Comparison of ENCODE assay signal across 28 mouse cellular contexts in genomic region chr7:135520241-135520640, GRCm38 (mm10). TPM values are rescaled to one million over a fixed set of nuclear protein-coding genes. Genes with fewer than 3 reads are reported as not detected.
DNase-seq lines count a peak whose midpoint lies in the region; ATAC-seq and TF ChIP-seq lines count a peak whose summit lies in the region.
"Had no signal": no experiment of that assay in that cellular context is flagged by ENCODE, and none has a peak within 500 bp of the region (broad histone marks: within the 10 kb centered on the region; RNA-seq: fewer than 3 reads in every experiment).

No protein-coding gene starts in this region.

- TF ChIP-seq EP300 in MEL (IDR thresholded peaks at IDR 0.05; ENCODE audit: low read depth in 1 of 2, low read length in 2 of 2): no peak

- no peak for TF ChIP-seq CTCF in MEL (IDR thresholded peaks at IDR 0.05 in 2 of 3, conservative IDR thresholded peaks at IDR 0.05 in 1 of 3; ENCODE audit: control insufficient read depth in 1 of 3, insufficient read depth in 1 of 3, low read depth in 2 of 3, low read length in 3 of 3, poor library complexity in 1 of 3, severe bottlenecking in 1 of 3)

- H3K79me2 ChIP-seq in MEL (ENCODE audit: control insufficient read depth, insufficient read depth, low read length, poor library complexity): no peaks in the 10 kb centered on the region

- peaks cover 0 to 5% of the 10 kb centered on the region in 2 experiments; a peak in 2 of 4 replicates for H3K4me1 ChIP-seq in MEL (ENCODE audit: control insufficient read depth in 1 of 2, insufficient read depth in 2 of 2, low read length in 2 of 2)
- H3K4me1 ChIP-seq in heart, embryonic 11.5 days (ENCODE audit: control insufficient read depth, insufficient read depth, low read length): no peaks in the 10 kb centered on the region
- H3K4me1 ChIP-seq: embryonic facial prominence, embryonic 15.5 days had no signal

- H3K9me3 ChIP-seq in MEL (replicated peaks; ENCODE audit: insufficient read depth, low read length): no peaks in the 10 kb centered on the region
- H3K9me3 ChIP-seq in heart, embryonic 11.5 days (replicated peaks; ENCODE audit: control insufficient read depth, low read length): no peaks in the 10 kb centered on the region
- H3K9me3 ChIP-seq: embryonic facial prominence, embryonic 13.5 days; embryonic facial prominence, embryonic 15.5 days; forebrain, embryonic 10.5 days; forebrain, embryonic 12.5 days; G1E had no signal

- H3K9ac ChIP-seq in MEL (ENCODE audit: control insufficient read depth, low read depth, low read length, poor library complexity, severe bottlenecking): peak overlapping the region; percentile 35; the same call in 1 of the 2 replicates
- H3K9ac ChIP-seq in heart, embryonic 11.5 days (ENCODE audit: low read depth, low read length): no peak overlapping the region
- H3K9ac ChIP-seq: embryonic facial prominence, embryonic 13.5 days; embryonic facial prominence, embryonic 15.5 days; forebrain, embryonic 12.5 days had no signal

- peak; percentile 37 for DNase-seq in MEL (ENCODE audit: low read depth, low spot score)
- no peak for DNase-seq in cerebellum, adult 8-10 months
- DNase-seq in spleen, adult 18-20 months: no peak
- DNase-seq: adrenal gland, adult 2 months; adrenal gland, postnatal 10 days; adrenal gland, postnatal 25 days; B cell, adult 2 months; cerebellum, adult 11 months; cerebellum, adult 18-20 months; cerebellum, adult 9-10 months; cerebellum, postnatal 10 days; cerebellum, postnatal 25 days; embryo, embryonic 11 days had no signal

- peak; percentile 51 for ATAC-seq in granulocyte monocyte progenitor cell, adult 5-6 weeks (replicated peaks; ENCODE audit: poor library complexity, severe bottlenecking)
- ATAC-seq in megakaryocyte progenitor cell, adult 5-6 weeks (replicated peaks; ENCODE audit: poor library complexity): peak; percentile 47
- no peak for ATAC-seq in heart, embryonic 11.5 days (replicated peaks; ENCODE audit: insufficient number of reproducible peaks, low FRiP score, low TSS enrichment)
- ATAC-seq: CD4-positive, CD25-positive, alpha-beta regulatory T cell, adult 4 months; forebrain, embryonic 14.5 days; forebrain, embryonic 16.5 days had no signal

- H3K27ac ChIP-seq in MEL (ENCODE audit: control insufficient read depth, low read depth, low read length): no peak overlapping the region
- no peak overlapping the region for H3K27ac ChIP-seq in heart, embryonic 11.5 days (ENCODE audit: low read depth, low read length)
- H3K27ac ChIP-seq: embryonic facial prominence, embryonic 13.5 days; embryonic facial prominence, embryonic 15.5 days; forebrain, embryonic 10.5 days; forebrain, embryonic 12.5 days had no signal

- no peak overlapping the region for H3K4me2 ChIP-seq in heart, embryonic 11.5 days
- H3K4me2 ChIP-seq: embryonic facial prominence, embryonic 13.5 days; embryonic facial prominence, embryonic 15.5 days; forebrain, embryonic 12.5 days had no signal

- no peaks in the 10 kb centered on the region for H3K36me3 ChIP-seq in MEL (ENCODE audit: control insufficient read depth in 1 of 2, insufficient read depth in 2 of 2, low read length in 2 of 2)
- H3K36me3 ChIP-seq in heart, embryonic 11.5 days (ENCODE audit: control insufficient read depth, insufficient read depth, low read length): no peaks in the 10 kb centered on the region
- H3K36me3 ChIP-seq: embryonic facial prominence, embryonic 13.5 days; embryonic facial prominence, embryonic 15.5 days; forebrain, embryonic 10.5 days; forebrain, embryonic 12.5 days; G1E had no signal

- TF ChIP-seq RAD21 in MEL (IDR thresholded peaks at IDR 0.05; ENCODE audit: low read depth, low read length): no peak

- no peak for TF ChIP-seq POLR2A in MEL (IDR thresholded peaks at IDR 0.05; ENCODE audit: control insufficient read depth in 1 of 2, insufficient read depth in 1 of 2, low read depth in 1 of 2, low read length in 2 of 2, poor library complexity in 1 of 2)

- peaks cover 0 to 2% of the 10 kb centered on the region in 2 experiments; a peak in 1 of 4 replicates for H3K27me3 ChIP-seq in MEL (ENCODE audit: control insufficient read depth in 1 of 2, insufficient read depth in 2 of 2, low read length in 2 of 2)
- no peaks in the 10 kb centered on the region for H3K27me3 ChIP-seq in heart, embryonic 11.5 days (ENCODE audit: control insufficient read depth, insufficient read depth, low read length)
- H3K27me3 ChIP-seq: CH12.LX; embryonic facial prominence, embryonic 13.5 days; embryonic facial prominence, embryonic 15.5 days; forebrain, embryonic 12.5 days had no signal

- H3K4me3 ChIP-seq in MEL (ENCODE audit: control insufficient read depth in 1 of 2, insufficient read depth in 1 of 2, low read depth in 2 of 2, low read length in 2 of 2): no peak overlapping the region
- no peak overlapping the region for H3K4me3 ChIP-seq in heart, embryonic 11.5 days (ENCODE audit: low read depth, low read length)
- H3K4me3 ChIP-seq: embryonic facial prominence, embryonic 13.5 days; embryonic facial prominence, embryonic 15.5 days; erythroblast, embryonic 14.5 days; forebrain, embryonic 10.5 days; forebrain, embryonic 12.5 days had no signal

- 72% methylated on average over 5 of the region's 5 CpGs for WGBS in heart, embryonic 11.5 days (ENCODE audit: insufficient replicate concordance)

TF ChIP-seq in MEL, 35 proteins besides CTCF, POLR2A, EP300 and RAD21:
- TF ChIP-seq MAFK (IDR thresholded peaks at IDR 0.05; ENCODE audit: borderline replicate concordance, low read depth, low read length) (no peak), RCOR1 (IDR thresholded peaks at IDR 0.05; ENCODE audit: low read depth, low read length) (no peak), SMC3 (IDR thresholded peaks at IDR 0.05; ENCODE audit: low read depth, low read length) (no peak), MYC (IDR thresholded peaks at IDR 0.05; ENCODE audit: low read depth, low read length) (no peak), KAT2A (conservative IDR thresholded peaks at IDR 0.05; ENCODE audit: low read depth, low read length) (no peak), ZKSCAN1 (IDR thresholded peaks at IDR 0.05; ENCODE audit: low read depth, low read length) (no peak), TAL1 (IDR thresholded peaks at IDR 0.05; ENCODE audit: low read length) (no peak), MEF2A (IDR thresholded peaks at IDR 0.05; ENCODE audit: extremely low read depth, insufficient replicate concordance, low read depth, low read length, poor library complexity, severe bottlenecking) (no peak), ZC3H11A (IDR thresholded peaks at IDR 0.05; ENCODE audit: low read depth, low read length) (no peak), HCFC1 (IDR thresholded peaks at IDR 0.05; ENCODE audit: low read depth, low read length) (no peak), SIN3A (IDR thresholded peaks at IDR 0.05; ENCODE audit: low read length) (no peak), ELF1 (IDR thresholded peaks at IDR 0.05; ENCODE audit: low read depth, low read length) (no peak), ETS1 (IDR thresholded peaks at IDR 0.05; ENCODE audit: low read depth, low read length) (no peak), NRF1 (IDR thresholded peaks at IDR 0.05; ENCODE audit: insufficient read depth, low read depth, low read length, poor library complexity, severe bottlenecking) (no peak), MXI1 (IDR thresholded peaks at IDR 0.05; ENCODE audit: low read depth, low read length) (no peak), E2F4 (IDR thresholded peaks at IDR 0.05; ENCODE audit: borderline replicate concordance, low read depth, low read length) (no peak), JUND (IDR thresholded peaks at IDR 0.05; ENCODE audit: low read depth, low read length) (no peak), MAZ (IDR thresholded peaks at IDR 0.05; ENCODE audit: low read depth, low read length) (no peak), UBTF (IDR thresholded peaks at IDR 0.05; ENCODE audit: borderline replicate concordance, insufficient read depth, low read depth, low read length) (no peak), BHLHE40 (IDR thresholded peaks at IDR 0.05; ENCODE audit: borderline replicate concordance, low read depth, low read length) (no peak)

RNA-seq across cellular contexts. Expression of gene Clrn3, which starts 8.2 kb away (rescaled TPM):
- not detected in 2 replicates for total RNA-seq in MEL (2012; rRNA removed)
- not detected for polyA plus RNA-seq in MEL (2012; ENCODE audit: insufficient read depth in 1 of 2, insufficient read length in 2 of 2, low read depth in 1 of 2, low replicate concordance in 2 of 2, missing spikeins in 1 of 2)
- total RNA-seq in granulocyte monocyte progenitor cell, adult 5-6 weeks (2014; fragmentation: Nextera tagmentation): not detected in 2 replicates
- 0.04 TPM in 1 of 2 replicates, not detected in the other for total RNA-seq in granulocyte monocyte progenitor cell, adult 5-6 weeks (2017)
- total RNA-seq in megakaryocyte progenitor cell, adult 5-6 weeks (2015): 0.07 TPM in 1 of 2 replicates, not detected in the other
- total RNA-seq in megakaryocyte progenitor cell, adult 5-6 weeks (2017): not detected in 2 replicates
- not detected in 2 replicates for polyA plus RNA-seq in heart, embryonic 11.5 days (2014; fragmentation: Nextera tagmentation; extraction: Ambion mirVana)
- total RNA-seq: adrenal gland, adult 2 months; adrenal gland, postnatal 10 days; adrenal gland, postnatal 25 days; CH12.LX had no signal
- polyA plus RNA-seq: adrenal gland, adult 2 months; brain, embryonic 14.5 days; CD4-positive, CD25-positive, alpha-beta regulatory T cell, adult 4 months; embryonic facial prominence, embryonic 11.5 days; embryonic facial prominence, embryonic 13.5 days; embryonic facial prominence, embryonic 15.5 days; erythroblast, embryonic 14.5 days; forebrain, embryonic 10.5 days; forebrain, embryonic 12.5 days; forebrain, embryonic 14.5 days; forebrain, embryonic 16.5 days; G1E had no signal

RNA-seq across cellular contexts. Expression of gene Ptpre, which starts 17.0 kb away (rescaled TPM):
- total RNA-seq in MEL (2012; rRNA removed): 4.9 and 6.9 TPM in 2 replicates
- polyA plus RNA-seq in MEL (2012; ENCODE audit: insufficient read depth in 1 of 2, insufficient read length in 2 of 2, low read depth in 1 of 2, low replicate concordance in 2 of 2, missing spikeins in 1 of 2): 10 to 100 TPM in 1 of 2 experiments, not detected in 1; 12.9 TPM
- total RNA-seq in granulocyte monocyte progenitor cell, adult 5-6 weeks (2014; fragmentation: Nextera tagmentation): 74.9 and 86.6 TPM in 2 replicates
- total RNA-seq in granulocyte monocyte progenitor cell, adult 5-6 weeks (2017): 48.3 and 49.8 TPM in 2 replicates
- 61.4 and 74.2 TPM in 2 replicates for total RNA-seq in megakaryocyte progenitor cell, adult 5-6 weeks (2015)
- 49.6 and 59.1 TPM in 2 replicates for total RNA-seq in megakaryocyte progenitor cell, adult 5-6 weeks (2017)
- 1.3 and 1.7 TPM in 2 replicates for polyA plus RNA-seq in heart, embryonic 11.5 days (2014; fragmentation: Nextera tagmentation; extraction: Ambion mirVana)
